Mouse (Mus musculus) cortical plate, adult 2 months (tissue): ENCODE measurements around the gene Cd47. TPM values are rescaled to one million over a fixed set of nuclear protein-coding genes. Genes with fewer than 3 reads are reported as not detected.
A peak's percentile ranks its signal among the peaks of the same experiment; 100 is the strongest.

Experiments used
- H3K27ac ChIP-seq: fragments of 200-500 bp; 2 replicates; pipeline ENCODE4 v1.5.1; 2012; ENCODE audit warnings: low read length, control low read depth, inconsistent platforms; ENCODE audit not compliant: insufficient read depth
- H3K4me1 ChIP-seq: fragments of 200-500 bp; 2 replicates; pipeline ENCODE4 v1.6.1; 2011; ENCODE audit warnings: low read length; ENCODE audit not compliant: control insufficient read depth, insufficient read depth
- H3K4me3 ChIP-seq: fragments of 200-500 bp; 2 replicates; pipeline ENCODE4 v1.5.1; 2011; ENCODE audit warnings: mild to moderate bottlenecking, low read length, control low read depth; ENCODE audit not compliant: insufficient read depth
- CTCF ChIP-seq: fragments of 200-500 bp; IDR thresholded peaks from 2 replicates; pipeline ENCODE4 v1.5.1; 2011; ENCODE audit warnings: mild to moderate bottlenecking, control low read depth, low read length; ENCODE audit not compliant: insufficient read depth; ENCODE audit errors: extremely low read depth
- POLR2A ChIP-seq: fragments of 200-500 bp; IDR thresholded peaks from 2 replicates; pipeline ENCODE4 v1.6.1; 2011; ENCODE audit warnings: mild to moderate bottlenecking, low read length, control low read depth; ENCODE audit not compliant: insufficient read depth; ENCODE audit errors: extremely low read depth
- polyA plus RNA-seq: library from polyadenylated mRNA; depleted of rRNA; stranded (reverse); fragments of >200 nt; gene quantifications from 2 replicates; pipeline ENCODE4 v1.2.3, GENCODE M21; 2012

Gene Cd47
- polyA plus RNA-seq, 1 experiment = 112 TPM

GRCm38 (mm10) chr16:49887290-49887689, 87.0 kb downstream of the Cd47 start:
- Histone ChIP-seq H3K27ac (no peak overlapping the region), H3K4me3 (no peak overlapping the region), H3K4me1 (peaks cover 3% of the 10 kb centered on the region)
- TF ChIP-seq POLR2A = no peak
- no peak for TF ChIP-seq CTCF

- TF ChIP-seq POLR2A (no peak), CTCF (no peak)
- H3K27ac ChIP-seq = no peak overlapping the region
- H3K4me1 ChIP-seq = peaks cover 3% of the 10 kb centered on the region
- H3K4me3 ChIP-seq = no peak overlapping the region
Measured at GRCm38 (mm10) chr16:49887811-49888564, 87.7 kb downstream of the Cd47 start.

DNA sequence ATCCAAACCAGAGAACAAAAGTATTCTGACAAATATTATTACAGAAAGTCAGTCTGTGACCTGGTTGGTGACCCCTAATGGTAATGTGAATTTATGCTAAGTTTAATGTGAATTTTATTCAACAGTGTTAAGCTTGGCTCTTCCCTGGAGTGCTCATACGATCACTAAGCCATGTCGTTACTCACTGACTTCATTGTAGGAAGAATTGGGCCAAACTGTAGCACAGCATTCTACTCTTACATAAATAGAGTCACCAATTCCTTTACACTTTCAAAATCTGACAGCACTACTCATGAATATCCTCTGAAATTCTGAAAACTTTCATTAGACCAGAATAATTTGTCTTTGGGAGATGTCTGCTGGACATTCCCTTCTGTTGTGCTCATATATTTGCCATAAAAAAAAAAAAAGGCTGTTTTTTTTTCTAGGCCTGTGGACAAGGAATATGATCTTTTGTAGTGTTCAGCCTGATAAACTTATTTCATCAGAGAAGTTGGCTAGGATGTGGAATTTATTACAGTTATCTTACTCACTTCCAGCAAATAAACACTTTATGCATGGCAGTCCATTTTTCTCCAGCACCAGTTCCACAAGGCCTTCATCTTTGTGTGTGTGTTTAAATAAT, 88.8 kb downstream of the Cd47 start:
- Histone ChIP-seq H3K27ac (no peak overlapping the region), H3K4me3 (no peak overlapping the region), H3K4me1 (peaks cover 8% of the 10 kb centered on the region)
- TF ChIP-seq POLR2A (no peak), CTCF (no peak)

- TF ChIP-seq POLR2A (no peak), CTCF (no peak)
- peaks cover 9% of the 10 kb centered on the region for H3K4me1 ChIP-seq
- H3K4me3 ChIP-seq = no peak overlapping the region
- no peak overlapping the region for H3K27ac ChIP-seq
Measured at GRCm38 (mm10) chr16:49892252-49892651, 91.9 kb downstream of the Cd47 start.

GRCm38 (mm10) chr16:49892945-49893344, 92.6 kb downstream of the Cd47 start:
- peaks cover 9% of the 10 kb centered on the region for H3K4me1 ChIP-seq
- no peak overlapping the region for H3K27ac ChIP-seq
- no peak for TF ChIP-seq POLR2A
- TF ChIP-seq CTCF = 0 out of 2 replicates have a peak, but pooled peaks have one; percentile 16
- no peak overlapping the region for H3K4me3 ChIP-seq

- TF ChIP-seq POLR2A = no peak
- TF ChIP-seq CTCF = no peak
- Histone ChIP-seq H3K4me1 (peaks cover 6% of the 10 kb centered on the region), H3K4me3 (no peak overlapping the region), H3K27ac (no peak overlapping the region)
Measured at GRCm38 (mm10) chr16:49894624-49895023, 94.3 kb downstream of the Cd47 start.

DNA sequence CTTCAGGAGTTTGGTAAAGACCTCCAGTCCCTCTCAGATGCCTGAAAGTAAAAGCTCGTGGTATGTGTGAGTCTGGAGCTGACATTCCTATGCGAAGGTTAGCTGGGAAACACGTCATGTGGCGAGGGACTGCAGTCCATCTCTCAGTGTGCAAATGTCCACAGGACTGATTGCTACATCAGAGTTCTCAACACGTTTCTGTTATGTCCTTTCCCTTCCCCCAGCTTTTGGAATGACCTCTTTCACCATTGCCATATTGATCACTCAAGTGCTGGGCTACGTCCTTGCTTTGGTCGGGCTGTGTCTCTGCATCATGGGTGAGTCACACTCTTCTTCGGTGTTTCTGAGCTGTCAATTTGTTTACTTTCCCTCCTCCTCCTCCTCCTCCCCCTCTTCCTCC, 95.8 kb downstream of the Cd47 start:
- H3K4me1 ChIP-seq = peaks cover 6% of the 10 kb centered on the region
- H3K27ac ChIP-seq = no peak overlapping the region
- TF ChIP-seq POLR2A (no peak), CTCF (no peak)
- no peak overlapping the region for H3K4me3 ChIP-seq

DNA sequence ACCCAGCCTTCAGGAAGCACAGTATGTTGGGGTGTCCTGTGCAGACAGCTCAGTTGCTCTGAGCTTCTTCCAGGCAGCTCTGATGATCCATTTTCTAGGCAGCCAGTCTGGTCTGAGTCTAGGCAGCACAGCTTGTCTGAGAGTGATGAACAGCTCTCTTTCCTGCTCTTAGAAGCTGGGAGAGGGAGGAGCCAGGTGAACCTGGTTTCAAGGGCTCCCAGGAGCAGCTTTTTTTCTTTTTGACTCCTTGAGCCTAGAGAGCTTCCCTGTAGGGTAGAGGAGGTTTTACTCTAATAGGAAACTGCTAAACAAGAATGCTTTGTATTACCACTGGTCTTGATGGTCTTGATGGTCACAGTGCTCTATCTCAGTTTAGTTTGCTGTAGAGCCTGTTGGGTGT, 101.1 kb downstream of the Cd47 start:
- H3K4me3 ChIP-seq = no peak overlapping the region
- H3K27ac ChIP-seq = no peak overlapping the region
- peaks cover 9% of the 10 kb centered on the region for H3K4me1 ChIP-seq
- TF ChIP-seq CTCF = no peak
- no peak for TF ChIP-seq POLR2A

- H3K4me3 ChIP-seq = no peak overlapping the region
- peaks cover 9% of the 10 kb centered on the region for H3K4me1 ChIP-seq
- TF ChIP-seq POLR2A (no peak), CTCF (no peak)
- H3K27ac ChIP-seq = no peak overlapping the region
Measured at GRCm38 (mm10) chr16:49902083-49902482, 101.8 kb downstream of the Cd47 start.
